Mouse (Mus musculus) lung, adult 18-20 months (tissue): ENCODE results near the gene Cdh8.

Experiments
- DNase-seq, 2 experiments: peaks; one replicate each; pipeline ENCODE4 v3.0.0; 2022; ENCODE audit warnings: mixed read lengths in 2 of 2

Gene Cdh8

DNA sequence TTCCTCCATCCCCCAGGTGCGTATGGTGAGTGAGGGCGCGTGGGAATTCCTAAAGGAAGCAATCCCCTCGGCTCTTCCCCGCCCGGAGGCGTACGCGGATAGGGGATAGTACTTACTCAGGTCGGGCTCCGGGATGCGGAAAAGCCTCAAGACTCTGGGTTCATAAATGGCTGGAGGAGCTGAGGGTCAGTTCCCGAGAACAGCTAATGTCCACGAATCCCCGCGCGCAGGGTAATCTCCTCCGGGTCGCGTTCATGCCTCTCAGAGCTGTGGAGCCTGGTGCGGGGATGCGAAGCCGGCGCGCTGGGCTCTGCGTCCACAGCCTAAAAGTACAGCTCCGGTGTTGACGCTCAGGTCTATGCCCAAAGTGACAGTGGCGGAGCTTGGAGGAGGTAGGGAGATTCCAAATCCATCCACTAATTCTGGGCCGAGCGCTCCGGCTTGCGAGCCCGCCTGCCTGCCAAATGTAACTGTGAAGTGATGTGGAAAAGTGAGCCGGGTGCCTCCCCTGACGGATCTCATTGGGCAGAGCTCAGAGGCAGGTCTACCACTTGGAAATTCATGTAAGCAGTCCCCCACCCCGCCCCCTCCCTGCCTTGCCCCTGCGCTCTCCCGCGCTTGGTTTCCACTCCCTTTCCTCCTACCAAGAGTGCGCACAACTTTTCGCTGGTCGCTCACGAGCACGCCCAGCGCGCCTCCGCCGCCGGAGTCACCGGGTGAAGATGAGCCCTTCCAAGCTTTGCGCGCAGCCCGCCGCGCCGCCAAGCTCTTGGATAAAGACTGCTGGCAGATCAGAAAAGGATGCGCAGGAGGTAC is at the start of gene Cdh8:
Gene Cdh8 (minus strand): TSS at position 506 of the 816 bp plus-strand sequence.
- no peak for DNase-seq

- DNase-seq, result no peak
Observed at GRCm38 (mm10) chr8:99446506-99446905, 30.2 kb upstream of the Cdh8 start.

DNA sequence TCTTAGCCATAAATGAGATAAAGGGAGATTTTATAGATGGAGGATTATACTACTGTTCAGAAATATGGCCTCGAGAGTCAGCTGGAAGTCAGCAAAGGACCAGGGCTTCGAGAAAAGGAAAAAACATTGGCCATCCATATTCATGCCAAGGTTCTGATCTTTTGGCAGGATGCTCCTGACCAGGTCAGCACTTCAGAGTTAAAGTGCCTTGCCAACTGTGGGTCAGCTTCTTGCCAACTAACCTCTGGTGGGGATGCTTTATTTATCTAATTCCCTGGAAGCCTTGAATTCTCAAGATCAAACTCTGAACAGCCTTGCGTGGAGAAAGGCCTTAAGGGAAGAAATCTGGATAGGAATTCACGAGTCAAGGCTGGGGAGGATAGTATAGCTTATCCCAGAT is 9.6 kb upstream of the Cdh8 start:
- no peak for DNase-seq

- DNase-seq, result no peak
Observed at GRCm38 (mm10) chr8:99421516-99421915, 5.2 kb upstream of the Cdh8 start.

GRCm38 (mm10) chr8:99419726-99420125 is 3.5 kb upstream of the Cdh8 start:
- no peak for DNase-seq

DNA sequence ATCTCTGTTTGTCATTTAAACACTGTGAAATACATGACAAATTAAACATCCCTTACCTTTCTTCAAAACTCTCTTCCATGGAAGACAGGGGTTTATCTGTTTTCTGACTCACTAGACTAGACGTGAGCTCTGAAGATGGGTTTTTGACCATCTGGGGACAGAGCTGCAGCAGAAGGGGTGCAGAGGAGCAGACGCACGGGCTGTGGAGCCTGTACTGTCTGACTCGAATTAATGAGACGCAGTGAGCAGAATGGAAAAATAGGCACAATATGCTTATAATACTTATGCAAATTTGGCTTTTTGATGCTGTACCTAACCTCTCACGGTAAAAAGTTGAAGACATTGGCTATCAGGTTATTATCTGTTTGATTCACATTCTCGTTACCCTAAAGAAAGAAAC is 1.2 kb upstream of the Cdh8 start:
- DNase-seq, result no peak

- DNase-seq, result no peak
Observed at GRCm38 (mm10) chr8:99415076-99415965, 950 bp downstream of the Cdh8 start.

DNA sequence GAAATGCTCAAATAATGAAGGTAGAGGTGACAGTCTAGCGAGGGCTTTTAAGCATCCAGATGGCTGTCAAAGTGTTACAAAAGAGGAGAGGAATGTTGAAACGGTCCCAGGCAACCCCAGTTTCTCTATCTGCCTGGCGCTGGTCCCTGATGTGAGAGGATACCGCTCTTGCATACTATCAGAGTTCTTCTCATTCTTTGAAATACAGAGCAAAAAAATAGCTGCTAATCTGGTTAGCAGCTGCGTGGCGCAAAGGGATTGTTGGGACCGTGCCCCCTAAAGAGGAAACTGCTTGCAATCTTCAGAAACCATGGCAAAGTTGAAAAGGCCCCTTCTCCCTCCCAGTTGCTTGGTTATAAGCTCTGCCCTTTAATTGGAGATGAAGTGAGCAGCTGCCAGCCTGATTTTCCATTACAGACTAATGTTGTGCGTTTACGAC is 1.8 kb downstream of the Cdh8 start:
- DNase-seq, result no peak

- no peak for DNase-seq
Observed at GRCm38 (mm10) chr8:99413877-99414482, 2.3 kb downstream of the Cdh8 start.

- DNase-seq, result no peak
Observed at GRCm38 (mm10) chr8:99393908-99394307, 22.4 kb downstream of the Cdh8 start.

GRCm38 (mm10) chr8:99370104-99370503 is 46.2 kb downstream of the Cdh8 start:
- no peak for DNase-seq

- no peak for DNase-seq
Observed at GRCm38 (mm10) chr8:99369166-99369565, 47.1 kb downstream of the Cdh8 start.

DNA sequence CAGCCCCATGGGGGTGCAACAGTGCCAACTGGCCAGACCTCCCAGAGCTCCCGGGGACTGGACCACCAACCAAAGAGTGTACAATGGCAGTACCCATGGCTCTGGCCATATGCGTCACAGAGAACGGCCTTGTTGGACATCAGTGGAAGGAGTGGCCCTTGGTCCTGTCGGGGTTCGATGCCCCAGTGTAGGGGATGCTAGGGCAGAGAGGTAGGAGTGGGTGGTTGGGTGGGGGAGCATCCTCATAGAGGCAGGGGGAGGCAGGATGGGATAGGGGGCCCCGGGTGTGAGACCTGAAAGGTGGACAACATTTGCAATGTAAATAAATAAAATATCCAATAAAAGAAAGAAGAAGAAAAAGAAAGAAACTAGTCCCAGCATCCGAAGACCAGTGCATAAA is 47.8 kb downstream of the Cdh8 start:
- no peak for DNase-seq

DNA sequence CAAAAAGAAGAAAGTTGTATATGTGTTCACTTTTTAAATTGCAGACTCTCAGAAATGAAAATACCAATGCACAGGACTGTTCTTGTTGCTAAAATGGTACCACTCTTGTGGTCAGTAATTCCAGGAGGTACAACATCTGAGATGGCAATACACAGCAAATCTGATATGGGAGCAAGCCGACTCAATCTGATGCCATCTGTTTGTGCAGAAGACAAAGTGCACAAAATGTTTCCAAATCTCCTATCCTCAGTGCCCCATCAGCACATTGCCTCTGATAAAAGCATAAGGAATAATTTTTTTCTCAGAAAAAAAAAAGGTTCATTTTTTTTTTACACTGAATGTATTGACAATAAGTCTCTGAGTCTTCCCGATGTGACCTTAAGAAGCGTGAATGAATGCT is 62.3 kb downstream of the Cdh8 start:
- DNase-seq, result no peak

- DNase-seq, result no peak
Observed at GRCm38 (mm10) chr8:99353221-99353620, 63.0 kb downstream of the Cdh8 start.

DNA sequence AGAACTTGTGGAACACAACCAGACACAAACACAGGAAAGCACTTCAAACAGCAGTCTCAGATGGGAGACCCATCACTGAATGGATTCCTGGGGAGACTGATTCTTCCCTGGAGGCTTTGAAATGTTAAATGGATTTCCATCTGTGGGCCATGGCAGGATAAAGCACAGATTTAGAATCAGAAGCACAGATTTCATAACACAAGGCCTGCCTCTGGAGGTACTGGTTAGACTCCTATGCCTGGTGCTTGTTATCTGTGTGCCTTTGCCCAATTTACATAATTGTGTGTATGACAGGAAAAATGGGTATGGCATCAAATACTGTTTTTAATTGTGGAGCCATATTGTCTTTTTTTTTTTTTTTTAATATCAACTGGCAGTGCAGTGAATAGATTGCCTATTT is 66.8 kb downstream of the Cdh8 start:
- DNase-seq, result no peak

- no peak for DNase-seq
Observed at GRCm38 (mm10) chr8:99348618-99349017, 67.7 kb downstream of the Cdh8 start.

DNA sequence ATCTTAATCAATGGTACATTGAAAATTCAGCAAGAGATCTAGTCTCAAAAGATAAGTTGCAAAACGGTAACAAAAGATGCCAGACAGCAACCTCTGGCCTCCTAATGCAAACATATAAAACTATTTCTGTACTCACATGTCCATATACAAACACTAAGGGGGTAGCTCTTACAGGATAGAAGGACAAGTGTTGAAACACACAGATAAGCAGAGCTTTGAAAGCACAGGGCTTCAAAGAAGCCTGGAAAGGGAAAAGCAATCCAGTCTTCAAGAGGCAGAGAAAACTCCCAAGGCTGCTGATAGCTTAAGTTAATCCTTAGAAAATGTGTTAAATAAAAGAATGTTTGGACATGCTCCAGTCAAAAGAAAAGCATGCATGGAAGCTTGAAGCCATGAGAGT is 77.0 kb downstream of the Cdh8 start:
- DNase-seq, result no peak

DNA sequence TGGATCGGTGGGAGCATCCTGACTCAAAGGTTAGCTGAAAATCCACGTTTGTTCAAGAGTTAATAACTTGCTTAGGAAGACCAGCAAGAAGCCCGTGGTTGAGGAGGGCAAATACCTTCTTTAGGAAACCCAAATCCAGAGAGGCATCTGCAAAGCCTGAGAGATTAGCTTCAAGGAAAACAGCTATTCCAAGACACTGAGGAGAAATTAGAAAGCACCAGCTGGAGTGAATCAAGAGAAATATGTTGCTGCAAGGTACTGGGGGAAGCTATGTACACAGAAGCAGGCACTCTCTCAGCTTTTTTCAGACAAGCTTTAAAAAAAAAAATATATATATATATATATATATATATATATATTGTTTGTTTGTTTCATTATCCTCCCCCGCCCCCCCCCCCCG is 88.7 kb downstream of the Cdh8 start:
- DNase-seq, result no peak

DNA sequence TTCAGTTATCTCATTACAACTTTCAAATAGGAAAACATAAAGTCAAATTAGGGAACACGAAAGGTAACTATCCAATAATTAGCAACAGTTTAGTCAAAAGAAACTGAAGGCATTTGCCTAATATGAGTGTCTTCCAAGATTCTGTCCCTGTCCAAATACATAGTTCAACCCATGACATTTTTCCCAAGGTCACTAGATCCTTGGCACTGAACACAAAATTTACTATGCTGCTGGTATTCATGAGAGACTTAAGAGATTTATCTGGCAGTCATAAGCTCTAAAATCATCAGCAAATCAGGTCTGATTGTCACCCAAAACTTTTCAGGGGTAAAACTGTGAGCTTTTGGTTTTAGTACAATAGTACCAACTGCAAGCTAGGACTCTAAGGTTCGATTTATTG is 101.7 kb downstream of the Cdh8 start:
- DNase-seq, result no peak

- DNase-seq, result no peak
Observed at GRCm38 (mm10) chr8:99304184-99304583, 112.1 kb downstream of the Cdh8 start.

GRCm38 (mm10) chr8:99290201-99290600 is 126.1 kb downstream of the Cdh8 start:
- DNase-seq, result no peak

- no peak for DNase-seq
Observed at GRCm38 (mm10) chr8:99285103-99285502, 131.2 kb downstream of the Cdh8 start.

DNA sequence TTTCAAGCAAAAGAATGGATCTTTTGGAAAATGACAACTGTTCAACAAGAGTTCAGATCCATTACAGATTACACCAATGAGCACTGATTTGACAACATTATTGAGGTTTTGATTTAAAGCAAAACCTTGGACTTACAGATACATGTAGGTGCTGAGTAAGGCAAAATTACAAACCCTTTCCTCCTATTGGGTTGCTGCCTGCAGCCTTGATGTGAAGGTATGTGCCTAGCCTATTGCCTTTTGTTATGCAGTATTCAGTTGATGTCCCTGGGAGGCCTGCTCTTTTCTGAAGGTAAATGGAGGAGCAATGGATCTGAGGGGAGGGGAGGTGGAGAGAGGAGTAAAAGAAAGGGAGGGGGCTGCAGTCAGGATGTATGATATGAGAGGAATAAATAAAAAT is 135.9 kb downstream of the Cdh8 start:
- no peak for DNase-seq
